Mouse (Mus musculus): ENCODE results near the gene Prokr2. TPM values are rescaled to one million over a fixed set of nuclear protein-coding genes. Genes with fewer than 3 reads are reported as not detected.

The Prokr2 gene
- polyA plus RNA-seq, 1 experiment from 2014 or later: 0.20 TPM

DNA sequence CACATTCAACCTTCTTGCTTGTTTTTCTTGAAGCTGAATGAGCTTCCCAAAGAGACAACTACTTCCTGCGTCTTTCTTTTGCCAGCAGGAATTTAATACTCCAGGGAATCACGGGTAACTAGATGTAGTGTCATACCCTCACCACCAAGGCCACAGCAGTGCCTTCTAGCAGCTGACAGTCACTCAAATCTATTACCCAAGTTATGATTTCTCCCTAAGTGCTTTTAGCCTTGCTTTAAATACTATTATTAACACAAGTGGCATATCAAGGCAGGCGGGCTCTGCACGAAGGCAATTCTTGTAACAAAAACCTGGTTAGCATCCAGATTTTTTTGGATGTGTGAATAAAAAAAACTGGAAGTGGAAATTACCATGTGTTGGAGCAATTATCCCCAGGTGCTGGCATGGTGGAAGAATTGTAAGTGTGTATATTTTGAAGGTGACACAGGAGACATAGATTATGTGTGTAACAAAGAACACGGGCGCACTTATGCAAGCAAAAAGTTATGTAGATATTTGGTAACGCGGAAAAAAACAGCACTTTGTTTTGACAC is 5.4 kb upstream of the Prokr2 start:
- 86% methylated on average over 8 of the region's 8 CpGs for WGBS
- H3K9ac ChIP-seq (ENCODE audit: low read depth, low read length): no peak overlapping the region
- ATAC-seq (ENCODE audit: low FRiP score, low TSS enrichment): no peak
- H3K4me3 ChIP-seq (ENCODE audit: low read length): no peak overlapping the region
- no peaks in the 10 kb centered on the region for H3K36me3 ChIP-seq (ENCODE audit: control insufficient read depth, insufficient read depth, low read length)
- no peaks in the 10 kb centered on the region for H3K4me1 ChIP-seq (ENCODE audit: control insufficient read depth, insufficient read depth, low read length)
- H3K4me2 ChIP-seq (replicated peaks; ENCODE audit: low read depth, low read length): no peak overlapping the region
- H3K27me3 ChIP-seq (ENCODE audit: control insufficient read depth, insufficient read depth, low read length): no peaks in the 10 kb centered on the region
- H3K9me3 ChIP-seq (ENCODE audit: control insufficient read depth, low read length): no peaks in the 10 kb centered on the region
- H3K27ac ChIP-seq (ENCODE audit: low read depth, low read length): no peak overlapping the region

DNA sequence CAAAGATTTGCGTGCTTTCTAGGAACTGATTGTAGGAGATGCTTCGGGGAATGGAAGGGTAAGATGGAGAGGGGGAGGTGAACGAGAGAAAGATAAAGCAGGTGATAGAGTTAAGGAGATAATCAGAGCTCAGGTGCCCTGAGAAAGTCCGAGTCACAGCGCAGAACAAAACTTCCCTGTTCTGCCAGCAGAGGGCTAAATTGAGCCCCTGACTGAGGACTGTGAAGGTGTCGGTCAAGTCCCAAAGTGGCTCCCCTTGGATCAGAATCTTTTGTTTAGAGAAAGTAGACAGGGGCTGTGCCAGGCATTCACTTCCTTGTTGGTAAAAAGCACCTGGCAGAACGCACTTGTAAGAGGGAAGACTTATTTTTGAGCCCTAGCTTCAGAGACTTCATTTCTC is 4.3 kb upstream of the Prokr2 start:
- Histone ChIP-seq H3K4me2 (replicated peaks; ENCODE audit: low read depth, low read length) (no peak overlapping the region), H3K4me3 (ENCODE audit: low read length) (no peak overlapping the region), H3K9me3 (ENCODE audit: control insufficient read depth, low read length) (no peaks in the 10 kb centered on the region), H3K36me3 (ENCODE audit: control insufficient read depth, insufficient read depth, low read length) (no peaks in the 10 kb centered on the region), H3K27ac (ENCODE audit: low read depth, low read length) (no peak overlapping the region), H3K4me1 (ENCODE audit: control insufficient read depth, insufficient read depth, low read length) (0 out of 2 replicates have a peak, but pooled peaks cover 2% of the 10 kb centered on the region), H3K27me3 (ENCODE audit: control insufficient read depth, insufficient read depth, low read length) (peaks cover 5% of the 10 kb centered on the region), H3K9ac (ENCODE audit: low read depth, low read length) (no peak overlapping the region)
- no peak for ATAC-seq (ENCODE audit: low FRiP score, low TSS enrichment)
- WGBS: 30% methylated on average over 7 of the region's 7 CpGs

DNA sequence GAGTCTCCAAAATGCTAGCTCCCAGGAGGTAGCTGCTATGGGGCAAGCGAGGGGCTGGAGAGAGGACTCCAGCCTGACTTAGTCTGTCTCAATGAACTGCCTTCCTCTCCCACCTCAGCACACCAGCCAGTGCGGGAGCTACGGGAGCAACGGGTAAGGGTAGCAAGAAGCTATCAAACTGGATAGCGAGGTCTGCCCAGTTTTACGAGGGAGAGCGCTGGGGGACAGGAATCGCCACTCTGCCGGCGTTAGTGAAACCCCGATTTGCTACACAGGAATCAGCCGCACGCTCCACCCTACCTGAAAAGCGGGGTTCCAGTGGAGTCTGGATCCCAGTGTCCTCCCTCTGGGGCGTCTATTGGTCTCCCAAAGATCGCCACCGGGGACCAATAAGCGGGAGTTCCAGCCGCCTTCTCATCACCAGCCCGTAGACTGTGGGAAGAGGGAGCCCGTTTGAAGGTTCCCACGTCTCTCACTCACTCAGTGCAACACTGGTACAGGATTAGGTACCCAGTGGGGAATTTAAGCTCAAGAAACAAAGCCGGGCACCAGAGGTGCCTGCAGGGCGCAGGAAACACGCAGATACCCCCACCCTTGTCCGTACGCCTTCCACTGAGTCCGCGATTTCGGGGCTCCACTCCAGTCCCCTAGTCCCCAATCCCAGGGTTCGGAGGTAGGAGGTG is 595 bp downstream of the Prokr2 start:
- peak; percentile 56 for ATAC-seq (ENCODE audit: low FRiP score, low TSS enrichment)
- H3K27ac ChIP-seq (ENCODE audit: low read depth, low read length): no peak overlapping the region
- peaks cover 11% of the 10 kb centered on the region for H3K27me3 ChIP-seq (ENCODE audit: control insufficient read depth, insufficient read depth, low read length)
- no peaks in the 10 kb centered on the region for H3K9me3 ChIP-seq (ENCODE audit: control insufficient read depth, low read length)
- no peaks in the 10 kb centered on the region for H3K36me3 ChIP-seq (ENCODE audit: control insufficient read depth, insufficient read depth, low read length)
- 0 out of 2 replicates have a peak, but pooled peaks cover 6% of the 10 kb centered on the region for H3K4me1 ChIP-seq (ENCODE audit: control insufficient read depth, insufficient read depth, low read length)
- H3K4me3 ChIP-seq (ENCODE audit: low read length): peak overlapping the region; percentile 57
- H3K9ac ChIP-seq (ENCODE audit: low read depth, low read length): peak overlapping the region; percentile 45; the same call in 1 of the 2 replicates
- WGBS: under 1% methylated on average over 31 of the region's 31 CpGs
- H3K4me2 ChIP-seq (replicated peaks; ENCODE audit: low read depth, low read length): peak overlapping the region; percentile 97

DNA sequence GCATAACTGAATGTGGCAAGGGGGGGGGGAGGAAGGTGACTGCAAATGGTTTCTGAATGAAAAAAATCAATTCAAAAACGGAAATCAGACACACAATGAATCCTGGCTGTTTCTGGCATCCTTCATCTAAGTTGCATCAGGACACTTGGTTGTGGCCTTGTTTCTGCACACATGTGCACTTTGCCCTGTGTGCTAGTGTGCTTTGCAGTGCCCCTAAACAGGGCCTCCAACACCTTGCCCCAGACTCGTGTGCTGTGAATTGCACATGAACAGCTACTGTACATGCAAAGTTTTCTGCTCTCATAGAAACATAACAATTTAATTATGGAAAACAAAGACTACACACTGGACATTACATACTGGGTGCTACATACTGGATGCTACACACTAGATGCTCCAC is 2.9 kb downstream of the Prokr2 start:
- H3K4me1 ChIP-seq (ENCODE audit: control insufficient read depth, insufficient read depth, low read length): 0 out of 2 replicates have a peak, but pooled peaks cover 6% of the 10 kb centered on the region
- H3K27me3 ChIP-seq (ENCODE audit: control insufficient read depth, insufficient read depth, low read length): peaks cover 11% of the 10 kb centered on the region
- H3K9me3 ChIP-seq (ENCODE audit: control insufficient read depth, low read length): no peaks in the 10 kb centered on the region
- no peak for ATAC-seq (ENCODE audit: low FRiP score, low TSS enrichment)
- 69% methylated on average over 2 of the region's 2 CpGs for WGBS
- no peak overlapping the region for H3K4me2 ChIP-seq (replicated peaks; ENCODE audit: low read depth, low read length)
- no peak overlapping the region for H3K9ac ChIP-seq (ENCODE audit: low read depth, low read length)
- no peak overlapping the region for H3K27ac ChIP-seq (ENCODE audit: low read depth, low read length)
- no peak overlapping the region for H3K4me3 ChIP-seq (ENCODE audit: low read length)
- H3K36me3 ChIP-seq (ENCODE audit: control insufficient read depth, insufficient read depth, low read length): no peaks in the 10 kb centered on the region

DNA sequence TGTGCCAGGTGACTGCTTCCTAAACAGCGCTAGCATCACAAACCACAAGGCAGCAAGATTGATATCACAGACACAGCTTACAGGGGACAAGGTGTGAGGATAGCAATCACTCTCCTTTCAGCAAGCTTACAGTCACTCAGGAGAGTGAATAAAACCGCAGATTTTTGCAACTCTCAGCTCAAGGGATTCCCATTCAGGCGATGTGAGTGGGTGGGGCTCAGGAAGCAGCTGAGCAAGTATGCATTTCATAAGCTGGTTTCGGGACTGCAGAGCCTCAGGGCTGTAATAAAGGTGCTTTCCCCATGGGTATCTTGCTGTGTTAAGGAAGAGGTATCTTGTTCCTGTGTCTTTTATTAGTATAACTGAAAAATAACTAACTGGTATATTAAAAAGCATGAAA is 5.6 kb downstream of the Prokr2 start:
- Histone ChIP-seq H3K27me3 (ENCODE audit: control insufficient read depth, insufficient read depth, low read length) (peaks cover 7% of the 10 kb centered on the region; the same call in 1 of the 2 replicates), H3K9me3 (ENCODE audit: control insufficient read depth, low read length) (no peaks in the 10 kb centered on the region), H3K36me3 (ENCODE audit: control insufficient read depth, insufficient read depth, low read length) (no peaks in the 10 kb centered on the region), H3K4me3 (ENCODE audit: low read length) (no peak overlapping the region), H3K4me2 (replicated peaks; ENCODE audit: low read depth, low read length) (no peak overlapping the region), H3K27ac (ENCODE audit: low read depth, low read length) (no peak overlapping the region), H3K4me1 (ENCODE audit: control insufficient read depth, insufficient read depth, low read length) (0 out of 2 replicates have a peak, but pooled peaks cover 5% of the 10 kb centered on the region), H3K9ac (ENCODE audit: low read depth, low read length) (no peak overlapping the region)
- WGBS: 48% methylated on average over 4 of the region's 4 CpGs
- no peak for ATAC-seq (ENCODE audit: low FRiP score, low TSS enrichment)

DNA sequence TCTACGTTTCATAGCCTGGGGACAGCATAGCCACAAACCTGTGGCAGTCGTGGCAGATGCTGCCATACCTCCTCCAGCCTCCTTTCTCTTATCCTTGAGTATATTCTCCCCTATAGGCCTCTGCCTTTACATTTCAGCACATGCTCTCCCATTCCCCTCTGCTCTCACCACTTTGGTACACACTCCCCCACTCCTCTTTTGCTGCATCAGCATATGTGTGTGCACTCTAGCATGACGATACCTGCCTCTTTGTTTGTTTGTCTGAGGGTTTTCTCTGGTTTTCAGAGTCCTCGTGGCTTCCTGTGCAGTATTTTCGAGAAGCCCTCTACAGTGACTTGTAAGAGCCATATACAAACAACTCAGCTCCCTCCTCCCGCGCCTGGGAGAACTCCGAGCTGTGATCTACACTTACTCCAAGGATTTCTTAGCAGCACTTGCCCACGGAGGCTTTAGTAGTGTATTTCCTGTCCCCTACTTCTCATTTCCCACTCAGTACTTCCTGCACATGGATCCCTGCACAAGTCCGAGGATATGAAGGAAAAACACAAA is 6.6 kb downstream of the Prokr2 start:
- Histone ChIP-seq H3K9me3 (ENCODE audit: control insufficient read depth, low read length) (no peaks in the 10 kb centered on the region), H3K36me3 (ENCODE audit: control insufficient read depth, insufficient read depth, low read length) (no peaks in the 10 kb centered on the region), H3K9ac (ENCODE audit: low read depth, low read length) (no peak overlapping the region), H3K4me3 (ENCODE audit: low read length) (no peak overlapping the region), H3K27ac (ENCODE audit: low read depth, low read length) (no peak overlapping the region), H3K4me1 (ENCODE audit: control insufficient read depth, insufficient read depth, low read length) (no peaks in the 10 kb centered on the region), H3K27me3 (ENCODE audit: control insufficient read depth, insufficient read depth, low read length) (no peaks in the 10 kb centered on the region), H3K4me2 (replicated peaks; ENCODE audit: low read depth, low read length) (no peak overlapping the region)
- 44% methylated on average over 10 of the region's 10 CpGs for WGBS
- no peak for ATAC-seq (ENCODE audit: low FRiP score, low TSS enrichment)

DNA sequence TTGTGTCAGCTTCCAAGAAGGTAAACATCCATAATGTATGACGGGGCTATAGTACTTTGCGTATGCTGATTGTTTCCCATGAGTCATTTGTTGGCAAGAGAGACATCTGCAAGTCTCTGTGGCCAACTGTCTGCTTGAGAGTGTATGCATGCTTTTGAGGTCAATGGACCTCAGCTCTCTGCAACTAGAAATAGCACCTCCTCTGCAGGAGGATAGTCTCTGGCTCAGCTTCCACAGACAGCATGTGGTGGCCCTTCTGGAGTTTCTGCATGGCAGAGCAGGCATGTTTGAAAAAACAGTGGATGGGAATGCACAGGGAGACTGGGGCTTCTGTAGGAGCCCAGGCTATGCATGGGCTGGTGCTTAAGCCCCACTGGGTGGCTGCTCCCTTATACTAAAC is 7.8 kb downstream of the Prokr2 start:
- WGBS: 84% methylated on average over 2 of the region's 2 CpGs
- H3K36me3 ChIP-seq (ENCODE audit: control insufficient read depth, insufficient read depth, low read length): no peaks in the 10 kb centered on the region
- H3K4me1 ChIP-seq (ENCODE audit: control insufficient read depth, insufficient read depth, low read length): no peaks in the 10 kb centered on the region
- ATAC-seq (ENCODE audit: low FRiP score, low TSS enrichment): no peak
- H3K27ac ChIP-seq (ENCODE audit: low read depth, low read length): no peak overlapping the region
- H3K9ac ChIP-seq (ENCODE audit: low read depth, low read length): no peak overlapping the region
- H3K27me3 ChIP-seq (ENCODE audit: control insufficient read depth, insufficient read depth, low read length): no peaks in the 10 kb centered on the region
- no peaks in the 10 kb centered on the region for H3K9me3 ChIP-seq (ENCODE audit: control insufficient read depth, low read length)
- no peak overlapping the region for H3K4me2 ChIP-seq (replicated peaks; ENCODE audit: low read depth, low read length)
- no peak overlapping the region for H3K4me3 ChIP-seq (ENCODE audit: low read length)

DNA sequence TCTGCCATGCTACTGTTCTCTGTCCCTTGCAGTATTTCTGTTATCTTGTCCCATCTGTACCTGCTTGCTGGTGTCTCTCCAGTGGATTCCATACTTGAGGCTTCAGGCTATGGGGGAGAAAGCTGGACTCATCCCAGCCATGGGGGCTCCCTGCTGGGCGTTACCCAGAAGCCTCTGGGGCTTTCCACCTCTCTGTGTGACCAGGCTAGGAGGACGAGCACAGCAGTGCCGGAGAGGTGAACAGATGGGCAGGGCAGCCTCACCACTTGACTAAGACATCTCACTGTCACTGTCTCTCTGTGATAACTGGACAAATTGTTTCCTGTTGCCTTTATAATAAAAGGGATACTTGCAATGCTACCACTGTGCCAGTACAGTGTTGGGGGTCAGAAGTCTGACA is 9.5 kb downstream of the Prokr2 start:
- Histone ChIP-seq H3K9me3 (ENCODE audit: control insufficient read depth, low read length) (no peaks in the 10 kb centered on the region), H3K27ac (ENCODE audit: low read depth, low read length) (no peak overlapping the region), H3K36me3 (ENCODE audit: control insufficient read depth, insufficient read depth, low read length) (no peaks in the 10 kb centered on the region), H3K9ac (ENCODE audit: low read depth, low read length) (no peak overlapping the region), H3K4me3 (ENCODE audit: low read length) (no peak overlapping the region), H3K4me2 (replicated peaks; ENCODE audit: low read depth, low read length) (no peak overlapping the region), H3K4me1 (ENCODE audit: control insufficient read depth, insufficient read depth, low read length) (no peaks in the 10 kb centered on the region), H3K27me3 (ENCODE audit: control insufficient read depth, insufficient read depth, low read length) (no peaks in the 10 kb centered on the region)
- 80% methylated on average over 3 of the region's 3 CpGs for WGBS
- no peak for ATAC-seq (ENCODE audit: low FRiP score, low TSS enrichment)

DNA sequence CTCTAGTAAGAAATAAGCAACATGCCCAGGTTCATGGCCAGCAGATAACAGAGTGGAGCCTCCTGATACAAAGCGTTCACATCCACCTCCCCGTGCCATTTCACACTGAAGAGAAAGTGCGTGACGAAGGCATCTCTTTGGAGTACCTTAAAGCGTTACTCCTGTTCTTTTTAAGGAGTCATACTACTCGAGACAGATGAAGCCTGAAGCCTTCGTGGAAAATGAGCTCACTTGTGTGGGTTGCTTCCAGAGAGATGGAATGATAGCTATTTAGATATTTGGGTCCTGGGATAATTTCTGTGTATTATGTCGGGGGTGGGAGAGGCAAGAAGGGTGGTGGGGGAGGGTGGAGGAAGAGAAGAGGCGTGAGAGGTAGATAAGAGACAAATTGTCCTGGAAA is 10.1 kb downstream of the Prokr2 start:
- no peak overlapping the region for H3K27ac ChIP-seq (ENCODE audit: low read depth, low read length)
- no peaks in the 10 kb centered on the region for H3K4me1 ChIP-seq (ENCODE audit: control insufficient read depth, insufficient read depth, low read length)
- no peaks in the 10 kb centered on the region for H3K9me3 ChIP-seq (ENCODE audit: control insufficient read depth, low read length)
- H3K36me3 ChIP-seq (ENCODE audit: control insufficient read depth, insufficient read depth, low read length): no peaks in the 10 kb centered on the region
- no peak overlapping the region for H3K4me2 ChIP-seq (replicated peaks; ENCODE audit: low read depth, low read length)
- no peak overlapping the region for H3K9ac ChIP-seq (ENCODE audit: low read depth, low read length)
- WGBS: 84% methylated on average over 9 of the region's 9 CpGs
- H3K4me3 ChIP-seq (ENCODE audit: low read length): no peak overlapping the region
- ATAC-seq (ENCODE audit: low FRiP score, low TSS enrichment): no peak
- H3K27me3 ChIP-seq (ENCODE audit: control insufficient read depth, insufficient read depth, low read length): no peaks in the 10 kb centered on the region

All from kidney, embryonic 14.5 days (tissue).